8 mouse cellular contexts compared by ENCODE assay signal in genomic region chr10:115314582-115315452, GRCm38 (mm10). TPM values are rescaled to one million over a fixed set of nuclear protein-coding genes. Genes with fewer than 3 reads are reported as not detected.
DNase-seq lines count a peak whose midpoint lies in the region; ATAC-seq and TF ChIP-seq lines count a peak whose summit lies in the region.

No protein-coding gene starts in this region.

- H3K9me3 ChIP-seq in hindbrain, embryonic 12.5 days (replicated peaks), result no peaks in the 10 kb centered on the region
- H3K9me3 ChIP-seq in liver, embryonic 11.5 days (ENCODE audit: control insufficient read depth, low read length), result no peaks in the 10 kb centered on the region
- H3K9me3 ChIP-seq in midbrain, postnatal 0 days (ENCODE audit: low read length), result no peaks in the 10 kb centered on the region

- TF ChIP-seq CTCF in midbrain, postnatal 0 days (IDR thresholded peaks at IDR 0.05), result no peak

- H3K36me3 ChIP-seq in hindbrain, embryonic 12.5 days, result 0 out of 2 replicates have a peak, but pooled peaks cover 2% of the 10 kb centered on the region
- H3K36me3 ChIP-seq in liver, embryonic 11.5 days (ENCODE audit: control insufficient read depth, insufficient read depth, low read length), result no peaks in the 10 kb centered on the region
- no peaks in the 10 kb centered on the region for H3K36me3 ChIP-seq in midbrain, postnatal 0 days (ENCODE audit: insufficient read depth, low read length)

- H3K4me3 ChIP-seq in hindbrain, embryonic 12.5 days, result peak overlapping the region; percentile 82
- peak overlapping the region; percentile 75 for H3K4me3 ChIP-seq in liver, embryonic 11.5 days (ENCODE audit: low read depth, low read length)
- H3K4me3 ChIP-seq in midbrain, postnatal 0 days (ENCODE audit: low read depth, low read length), result peak overlapping the region; percentile 71

- H3K4me1 ChIP-seq in hindbrain, embryonic 12.5 days, result peaks cover 37% of the 10 kb centered on the region
- H3K4me1 ChIP-seq in liver, embryonic 11.5 days (replicated peaks; ENCODE audit: control insufficient read depth, insufficient read depth, low read length), result peaks cover 27% of the 10 kb centered on the region
- peaks cover 17% of the 10 kb centered on the region; the same call in 1 of the 2 replicates for H3K4me1 ChIP-seq in midbrain, postnatal 0 days (ENCODE audit: insufficient read depth, low read length)

- ATAC-seq in erythroblast, adult 5-6 weeks (replicated peaks; ENCODE audit: low FRiP score, poor library complexity, severe bottlenecking), result peak; percentile 61
- peak; percentile 71 for ATAC-seq in hindbrain, embryonic 12.5 days (ENCODE audit: low FRiP score)
- ATAC-seq in liver, embryonic 11.5 days (replicated peaks; ENCODE audit: low FRiP score), result peak; percentile 70
- peak; percentile 71 for ATAC-seq in midbrain, postnatal 0 days (ENCODE audit: low FRiP score)

- H3K27ac ChIP-seq in hindbrain, embryonic 12.5 days, result peak overlapping the region; percentile 96
- H3K27ac ChIP-seq in liver, embryonic 11.5 days (ENCODE audit: low read depth, low read length), result peak overlapping the region; percentile 87
- peak overlapping the region; percentile 98 for H3K27ac ChIP-seq in midbrain, postnatal 0 days (ENCODE audit: low read depth, low read length)

- peak overlapping the region; percentile 92 for H3K9ac ChIP-seq in hindbrain, embryonic 12.5 days
- peak overlapping the region; percentile 86 for H3K9ac ChIP-seq in liver, embryonic 11.5 days (ENCODE audit: low read depth, low read length)
- peak overlapping the region; percentile 98 for H3K9ac ChIP-seq in midbrain, postnatal 0 days (replicated peaks; ENCODE audit: low read length, poor library complexity, severe bottlenecking)

- 3% methylated on average over 38 of the region's 73 CpGs for WGBS in hindbrain, embryonic 12.5 days
- under 1% methylated on average over 73 of the region's 73 CpGs for WGBS in liver, embryonic 11.5 days
- under 1% methylated on average over 41 of the region's 73 CpGs for WGBS in midbrain, postnatal 0 days

- H3K4me2 ChIP-seq in hindbrain, embryonic 12.5 days (replicated peaks), result peak overlapping the region; percentile 71
- H3K4me2 ChIP-seq in liver, embryonic 11.5 days, result peak overlapping the region; percentile 70
- peak overlapping the region; percentile 53 for H3K4me2 ChIP-seq in midbrain, postnatal 0 days (ENCODE audit: low read depth, low read length, poor library complexity, severe bottlenecking)

- no peaks in the 10 kb centered on the region for H3K27me3 ChIP-seq in hindbrain, embryonic 12.5 days
- H3K27me3 ChIP-seq in liver, embryonic 11.5 days (replicated peaks; ENCODE audit: control insufficient read depth, insufficient read depth, low read length), result no peaks in the 10 kb centered on the region
- no peaks in the 10 kb centered on the region for H3K27me3 ChIP-seq in midbrain, postnatal 0 days (ENCODE audit: insufficient read depth, low read length)

- DNase-seq in layer of hippocampus, postnatal 14 days (ENCODE audit: low spot score in 2 of 2), result peak; percentile 29 to 41
- no peak for DNase-seq in layer of hippocampus, postnatal 10 days (ENCODE audit: low spot score in 2 of 2)
- peak; percentile 29 for DNase-seq in ZHBTc4 (ENCODE audit: low read depth, low spot score)
- peak; percentile 70 for DNase-seq in liver, embryonic 11.5 days (ENCODE audit: low spot score)
- peak; percentile 21 for DNase-seq in midbrain, postnatal 0 days (ENCODE audit: low spot score)
- DNase-seq in thymus, postnatal 14 days, result peak; percentile 73

RNA-seq across cellular contexts. Expression of gene Rab21, which starts 0.6 kb away (rescaled TPM):
- 10 to 100 TPM; 54.4 to 55.4 TPM for total RNA-seq in layer of hippocampus, postnatal 14 days (2021)
- total RNA-seq in layer of hippocampus, postnatal 10 days (2021), result 10 to 100 TPM; 49.2 to 51.0 TPM
- 28.2 and 38.2 TPM in 2 replicates for total RNA-seq in erythroblast, adult 5-6 weeks (2015; ENCODE audit: low replicate concordance)
- total RNA-seq in erythroblast, adult 5-6 weeks (2017; ENCODE audit: low replicate concordance), result 18.9 and 31.2 TPM in 2 replicates
- 6.8 and 8.0 TPM in 2 replicates for polyA plus RNA-seq in hindbrain, embryonic 12.5 days (2016; fragmentation: Nextera tagmentation; extraction: Ambion mirVana)
- 5.1 and 5.3 TPM in 2 replicates for polyA plus RNA-seq in liver, embryonic 11.5 days (2014; fragmentation: Nextera tagmentation; extraction: Ambion mirVana)
- 30.2 and 44.0 TPM in 2 replicates for total RNA-seq in midbrain, postnatal 0 days (2014; rRNA removed)
- polyA plus RNA-seq in midbrain, postnatal 0 days (2015; fragmentation: Nextera tagmentation; extraction: Ambion mirVana), result 9.8 and 11.4 TPM in 2 replicates

RNA-seq across cellular contexts. Expression of gene Tmem19, which starts 47.5 kb away (rescaled TPM):
- total RNA-seq in layer of hippocampus, postnatal 14 days (2021), result 10 to 100 TPM; 50.7 to 53.0 TPM
- total RNA-seq in layer of hippocampus, postnatal 10 days (2021), result 10 to 100 TPM; 49.8 to 52.0 TPM
- 4.0 and 4.8 TPM in 2 replicates for total RNA-seq in erythroblast, adult 5-6 weeks (2015; ENCODE audit: low replicate concordance)
- total RNA-seq in erythroblast, adult 5-6 weeks (2017; ENCODE audit: low replicate concordance), result 2.5 and 7.5 TPM in 2 replicates
- 41.9 and 44.6 TPM in 2 replicates for polyA plus RNA-seq in hindbrain, embryonic 12.5 days (2016; fragmentation: Nextera tagmentation; extraction: Ambion mirVana)
- polyA plus RNA-seq in liver, embryonic 11.5 days (2014; fragmentation: Nextera tagmentation; extraction: Ambion mirVana), result 21.2 and 22.8 TPM in 2 replicates
- total RNA-seq in midbrain, postnatal 0 days (2014; rRNA removed), result 22.1 and 29.0 TPM in 2 replicates
- polyA plus RNA-seq in midbrain, postnatal 0 days (2015; fragmentation: Nextera tagmentation; extraction: Ambion mirVana), result 36.6 and 37.4 TPM in 2 replicates

Comparison
In these comparisons a context has a peak if more than half of its experiments do, and no peak if none do; other contexts are left out.
1. DNase-seq: peak in layer of hippocampus, postnatal 14 days (2 of 2), ZHBTc4 (single experiment), liver, embryonic 11.5 days (single experiment), midbrain, postnatal 0 days (single experiment) and thymus, postnatal 14 days (single experiment); none in layer of hippocampus, postnatal 10 days (0 of 2).
2. Peak in every context shown above with its lines, with median percentiles within 50 percentile points of each other: ATAC-seq, H3K27ac ChIP-seq, H3K4me2 ChIP-seq, H3K4me3 ChIP-seq and H3K9ac ChIP-seq.